Mouse (Mus musculus) heart, embryonic 14.5 days (tissue): ENCODE measurements at regions not wholly inside any gene's neighbourhood (a gene's known extent, or its start where the extent isn't known, plus 50 kb on each side); places are given as distances from the start of the nearest gene placed in this dataset.

Source experiments
- ATAC-seq: fragments of 200-750 bp; cut with Nextera tagmentation; 2 replicates; pipeline ENCODE4 v1.8.0; 2017; ENCODE audit warnings: low read depth, moderate TSS enrichment; ENCODE audit not compliant: insufficient number of reproducible peaks, insufficient read depth, low FRiP score
- H3K27ac ChIP-seq, 2 experiments: fragments of 200-500 bp in 1 of 2; fragments of 300-500 bp in 1 of 2; sonication (generic) in 1 of 2; replicated peaks in 1 of 2; 2 replicates each; pipeline ENCODE4 v1.5.1; 2012 to 2014; ENCODE audit warnings: low read depth in 2 of 2, low read length in 2 of 2, control low read depth in 1 of 2, mild to moderate bottlenecking in 1 of 2, mixed read lengths in 1 of 2; ENCODE audit not compliant: control insufficient read depth in 1 of 2, insufficient read depth in 1 of 2
- H3K27me3 ChIP-seq: fragments of 300-500 bp; sonication (generic); 2 replicates; pipeline ENCODE4 v1.6.1; 2014; ENCODE audit warnings: mild to moderate bottlenecking, low read length, control low read depth; ENCODE audit not compliant: control insufficient read depth, insufficient read depth
- H3K36me3 ChIP-seq: fragments of 300-500 bp; sonication (generic); 2 replicates; pipeline ENCODE4 v1.6.1; 2014; ENCODE audit warnings: mild to moderate bottlenecking, control low read depth, low read length, mixed read lengths; ENCODE audit not compliant: control insufficient read depth, insufficient read depth
- H3K4me1 ChIP-seq, 2 experiments: fragments of 200-500 bp in 1 of 2; fragments of 300-500 bp in 1 of 2; sonication (generic) in 1 of 2; 2 replicates each; pipeline ENCODE4 v1.6.1; 2012 to 2014; ENCODE audit warnings: low read length in 2 of 2, control low read depth in 1 of 2, mixed read lengths in 1 of 2; ENCODE audit not compliant: control insufficient read depth in 2 of 2, insufficient read depth in 2 of 2
- H3K4me2 ChIP-seq: fragments of 300-500 bp; sonication (generic); 2 replicates; pipeline ENCODE4 v1.6.1; 2014; ENCODE audit warnings: mild to moderate bottlenecking, low read length
- H3K4me3 ChIP-seq, 2 experiments: fragments of 200-500 bp in 1 of 2; fragments of 300-500 bp in 1 of 2; sonication (generic) in 1 of 2; 2 replicates each; pipeline ENCODE4 v1.5.1; 2012 to 2014; ENCODE audit warnings: low read length in 2 of 2, mild to moderate bottlenecking in 2 of 2, control low read depth in 1 of 2, low read depth in 1 of 2, moderate library complexity in 1 of 2; ENCODE audit not compliant: control insufficient read depth in 1 of 2, insufficient read depth in 1 of 2
- H3K9ac ChIP-seq: fragments of 300-500 bp; sonication (generic); 2 replicates; pipeline ENCODE4 v1.6.1; 2014; ENCODE audit warnings: mild to moderate bottlenecking, low read length
- H3K9me3 ChIP-seq: fragments of 300-500 bp; sonication (generic); 2 replicates; pipeline ENCODE4 v1.6.1; 2016; ENCODE audit warnings: low read length, control low read depth; ENCODE audit not compliant: control insufficient read depth
- WGBS: fragments of 180-500 bp; shearing (Covaris S2); extraction: QIAGEN DNeasy Blood & Tissue Kit; methylation state at CpG from one replicate; pipeline ENCODE4 v1.1.7; 2014; 5-methylcytosine and 5-hydroxymethylcytosine counted together

- H3K4me2 ChIP-seq = no peak overlapping the region
- H3K4me3 ChIP-seq = no peak overlapping the region
- no peak for ATAC-seq
- H3K9ac ChIP-seq = no peak overlapping the region
- no peaks in the 10 kb centered on the region for H3K27me3 ChIP-seq
- WGBS = 77% methylated on average over 11 of the region's 11 CpGs
- H3K9me3 ChIP-seq = no peaks in the 10 kb centered on the region
- H3K4me1 ChIP-seq = peaks cover 0 to 2% of the 10 kb centered on the region in 2 experiments; a peak in 1 of 4 replicates
- H3K27ac ChIP-seq = no peak overlapping the region
- H3K36me3 ChIP-seq = peaks cover 50% of the 10 kb centered on the region
These were observed 51.0 kb upstream of the Mrps10 start for GRCm38 (mm10) chr17:47317651-47318050.

GRCm38 (mm10) chr17:47313162-47313561, 55.5 kb upstream of the Mrps10 start:
- Histone ChIP-seq H3K4me3 (no peak overlapping the region), H3K27ac (no peak overlapping the region), H3K36me3 (peaks cover 30% of the 10 kb centered on the region), H3K9ac (no peak overlapping the region), H3K27me3 (no peaks in the 10 kb centered on the region), H3K9me3 (0 out of 2 replicates have a peak, but pooled peaks cover 3% of the 10 kb centered on the region), H3K4me2 (no peak overlapping the region), H3K4me1 (peaks cover 0 to 2% of the 10 kb centered on the region in 2 experiments; a peak in 1 of 4 replicates)
- 95% methylated on average over 7 of the region's 7 CpGs for WGBS
- no peak for ATAC-seq

GRCm38 (mm10) chr17:47311272-47311671, 57.4 kb upstream of the Mrps10 start:
- Histone ChIP-seq H3K4me3 (no peak overlapping the region), H3K4me2 (no peak overlapping the region), H3K36me3 (peaks cover 29% of the 10 kb centered on the region), H3K9me3 (0 out of 2 replicates have a peak, but pooled peaks cover 3% of the 10 kb centered on the region), H3K4me1 (no peaks in the 10 kb centered on the region), H3K27ac (no peak overlapping the region), H3K9ac (no peak overlapping the region), H3K27me3 (no peaks in the 10 kb centered on the region)
- 73% methylated on average over 5 of the region's 5 CpGs for WGBS
- ATAC-seq = no peak

DNA sequence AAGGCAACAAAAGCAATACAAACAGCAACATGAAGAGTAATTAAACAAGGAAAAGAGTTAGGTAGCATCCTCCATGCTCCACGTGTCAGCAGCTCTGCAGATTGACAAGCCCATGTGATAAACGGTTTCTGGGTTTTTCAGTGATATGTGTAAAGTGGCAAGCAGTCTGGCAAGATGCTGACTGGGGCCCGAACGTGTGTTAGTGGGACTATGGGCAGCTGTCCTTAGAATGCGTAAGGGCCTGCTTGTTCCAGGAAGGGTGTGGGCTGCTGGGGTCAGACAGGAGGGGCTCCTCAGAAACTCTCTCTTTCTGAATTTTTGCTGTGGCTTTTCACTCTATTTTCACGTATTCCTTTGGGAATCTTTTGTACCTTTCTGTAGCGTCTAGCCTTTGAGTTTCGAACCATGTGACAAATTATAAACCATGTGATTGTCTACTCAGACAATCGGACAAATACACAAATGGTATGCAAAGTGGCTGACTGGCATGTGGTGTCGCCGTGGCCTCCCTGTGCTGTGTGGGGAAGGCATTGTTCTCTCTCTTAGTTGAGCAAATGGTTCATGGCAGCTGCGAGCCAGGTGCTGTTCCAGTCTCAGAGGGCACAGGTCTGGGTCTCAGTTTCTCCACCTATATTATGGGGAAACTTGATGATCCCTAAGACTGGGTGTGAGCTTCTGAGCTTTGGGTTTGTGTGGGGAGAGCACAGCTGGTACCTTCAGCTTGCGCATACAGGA, 62.5 kb upstream of the Mrps10 start:
- H3K36me3 ChIP-seq = 0 out of 2 replicates have a peak, but pooled peaks cover 3% of the 10 kb centered on the region
- peaks cover 0 to 4% of the 10 kb centered on the region in 2 experiments; a peak in 1 of 4 replicates for H3K4me1 ChIP-seq
- H3K27me3 ChIP-seq = no peaks in the 10 kb centered on the region
- H3K27ac ChIP-seq = no peak overlapping the region
- ATAC-seq = no peak
- H3K9ac ChIP-seq = no peak overlapping the region
- H3K4me2 ChIP-seq = no peak overlapping the region
- no peak overlapping the region for H3K4me3 ChIP-seq
- 0 out of 2 replicates have a peak, but pooled peaks cover 3% of the 10 kb centered on the region for H3K9me3 ChIP-seq
- 76% methylated on average over 13 of the region's 13 CpGs for WGBS

- H3K4me3 ChIP-seq = no peak overlapping the region
- no peaks in the 10 kb centered on the region for H3K27me3 ChIP-seq
- no peak overlapping the region for H3K4me2 ChIP-seq
- H3K27ac ChIP-seq = no peak overlapping the region
- 57% methylated on average over 8 of the region's 8 CpGs for WGBS
- no peaks in the 10 kb centered on the region for H3K9me3 ChIP-seq
- ATAC-seq = no peak
- no peak overlapping the region for H3K9ac ChIP-seq
- 0 out of 2 replicates have a peak, but pooled peaks cover 3% of the 10 kb centered on the region for H3K36me3 ChIP-seq
- H3K4me1 ChIP-seq = peaks cover 0 to 4% of the 10 kb centered on the region in 2 experiments; a peak in 1 of 4 replicates
These were observed 64.1 kb upstream of the Mrps10 start for GRCm38 (mm10) chr17:47304463-47305199.

GRCm38 (mm10) chr17:47303600-47303999, 65.1 kb upstream of the Mrps10 start:
- Histone ChIP-seq H3K4me3 (no peak overlapping the region), H3K27ac (no peak overlapping the region), H3K36me3 (0 out of 2 replicates have a peak, but pooled peaks cover 3% of the 10 kb centered on the region), H3K4me2 (no peak overlapping the region), H3K9ac (no peak overlapping the region), H3K27me3 (no peaks in the 10 kb centered on the region), H3K4me1 (peaks cover 0 to 4% of the 10 kb centered on the region in 2 experiments; a peak in 1 of 4 replicates), H3K9me3 (no peaks in the 10 kb centered on the region)
- WGBS = 90% methylated on average over 3 of the region's 3 CpGs
- no peak for ATAC-seq

- Histone ChIP-seq H3K4me1 (peaks cover 22 to 23% of the 10 kb centered on the region in 2 experiments), H3K27me3 (no peaks in the 10 kb centered on the region), H3K36me3 (no peaks in the 10 kb centered on the region), H3K9me3 (no peaks in the 10 kb centered on the region), H3K27ac (no peak overlapping the region), H3K4me2 (no peak overlapping the region), H3K9ac (no peak overlapping the region), H3K4me3 (no peak overlapping the region)
- ATAC-seq = no peak
- 77% methylated on average over 6 of the region's 6 CpGs for WGBS
These were observed 70.2 kb upstream of the Mrps10 start for GRCm38 (mm10) chr17:47298396-47298919.
